In the genomic region with DNA sequence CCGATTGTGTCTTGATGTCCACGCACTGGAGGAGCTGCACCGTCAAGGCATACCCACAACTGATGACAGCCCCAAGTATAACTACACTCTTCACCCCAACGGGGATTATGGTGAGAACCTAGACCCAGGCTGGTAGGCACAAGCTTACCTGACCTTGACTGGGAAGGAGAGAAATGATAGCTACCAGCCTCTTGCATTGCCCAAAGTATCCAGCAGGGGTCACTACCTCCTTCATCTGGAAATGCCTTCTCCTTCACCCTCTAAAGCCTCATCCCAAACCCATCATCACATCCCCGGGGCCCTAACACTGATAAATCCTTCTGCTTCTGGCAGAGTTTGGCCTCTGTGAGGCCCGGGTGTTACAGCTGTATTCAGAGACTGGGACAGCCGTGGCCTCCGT, we compare ENCODE assay signal across 8 mouse cellular contexts. TPM values are rescaled to one million over a fixed set of nuclear protein-coding genes. Genes with fewer than 3 reads are reported as not detected.
A peak's percentile ranks its signal among the peaks of the same experiment; 100 is the strongest.
DNase-seq lines count a peak whose midpoint lies in the region; ATAC-seq and TF ChIP-seq lines count a peak whose summit lies in the region.

No protein-coding gene starts in this region.

- peaks cover 83% of the 10 kb centered on the region for H3K36me3 ChIP-seq in E14TG2a.4 (ENCODE audit: insufficient read depth, low read length)
- peaks cover 17% of the 10 kb centered on the region; the same call in 1 of the 2 replicates for H3K36me3 ChIP-seq in embryonic facial prominence, embryonic 14.5 days (ENCODE audit: control insufficient read depth, insufficient read depth, low read length)
- peaks cover 4% of the 10 kb centered on the region; the same call in 1 of the 2 replicates for H3K36me3 ChIP-seq in heart, embryonic 16.5 days (ENCODE audit: control insufficient read depth, insufficient read depth)
- no peaks in the 10 kb centered on the region for H3K36me3 ChIP-seq in lung, embryonic 16.5 days (ENCODE audit: control insufficient read depth, insufficient read depth, low read length)

- WGBS in bone marrow, adult 2 months = 60% methylated on average over 8 of the region's 8 CpGs
- 56% methylated on average over 8 of the region's 8 CpGs for WGBS in embryonic facial prominence, embryonic 14.5 days
- WGBS in heart, embryonic 16.5 days = 30% methylated on average over 8 of the region's 8 CpGs
- 47% methylated on average over 8 of the region's 8 CpGs for WGBS in lung, embryonic 16.5 days

- no peaks in the 10 kb centered on the region for H3K27me3 ChIP-seq in E14TG2a.4 (ENCODE audit: insufficient read depth, low read length)
- H3K27me3 ChIP-seq in embryonic facial prominence, embryonic 14.5 days (replicated peaks; ENCODE audit: control insufficient read depth, insufficient read depth, low read length) = no peaks in the 10 kb centered on the region
- H3K27me3 ChIP-seq in heart, embryonic 16.5 days (ENCODE audit: control insufficient read depth, insufficient read depth, low read length) = no peaks in the 10 kb centered on the region
- H3K27me3 ChIP-seq in lung, embryonic 16.5 days (ENCODE audit: control insufficient read depth, insufficient read depth, low read depth, low read length) = no peaks in the 10 kb centered on the region

- peak overlapping the region; percentile 45; the same call in 1 of the 2 replicates for H3K4me3 ChIP-seq in E14TG2a.4 (replicated peaks; ENCODE audit: low read length)
- H3K4me3 ChIP-seq in bone marrow, adult 2 months (replicated peaks; ENCODE audit: control insufficient read depth, low read depth, low read length) = no peak overlapping the region
- H3K4me3 ChIP-seq in embryonic facial prominence, embryonic 14.5 days (ENCODE audit: low read depth, low read length) = no peak overlapping the region
- H3K4me3 ChIP-seq in heart, embryonic 16.5 days (ENCODE audit: low read length) = no peak overlapping the region
- no peak overlapping the region for H3K4me3 ChIP-seq in lung, embryonic 16.5 days (ENCODE audit: low read length)

- no peak overlapping the region for H3K27ac ChIP-seq in bone marrow, adult 2 months (ENCODE audit: control insufficient read depth, insufficient read depth, low read depth, low read length, poor library complexity)
- H3K27ac ChIP-seq in embryonic facial prominence, embryonic 14.5 days (replicated peaks; ENCODE audit: low read depth, low read length) = no peak overlapping the region
- H3K27ac ChIP-seq in heart, embryonic 16.5 days (ENCODE audit: low read length) = no peak overlapping the region
- H3K27ac ChIP-seq in lung, embryonic 16.5 days (ENCODE audit: low read length) = no peak overlapping the region

- no peaks in the 10 kb centered on the region for H3K9me3 ChIP-seq in E14TG2a.4 (ENCODE audit: low read length)
- H3K9me3 ChIP-seq in embryonic facial prominence, embryonic 14.5 days (ENCODE audit: control insufficient read depth, low read length) = no peaks in the 10 kb centered on the region
- no peaks in the 10 kb centered on the region for H3K9me3 ChIP-seq in heart, embryonic 16.5 days (replicated peaks; ENCODE audit: control insufficient read depth, low read length)
- H3K9me3 ChIP-seq in lung, embryonic 16.5 days (ENCODE audit: control insufficient read depth, low read length) = no peaks in the 10 kb centered on the region

- H3K4me1 ChIP-seq in E14TG2a.4 (replicated peaks; ENCODE audit: low read depth, low read length) = peaks cover 67% of the 10 kb centered on the region
- H3K4me1 ChIP-seq in bone marrow, adult 2 months (ENCODE audit: control insufficient read depth, insufficient read depth, low read length) = no peaks in the 10 kb centered on the region
- no peaks in the 10 kb centered on the region for H3K4me1 ChIP-seq in embryonic facial prominence, embryonic 14.5 days (ENCODE audit: control insufficient read depth, insufficient read depth, low read length)
- H3K4me1 ChIP-seq in heart, embryonic 16.5 days (ENCODE audit: control insufficient read depth, insufficient read depth, low read length) = peaks cover 6% of the 10 kb centered on the region; the same call in 1 of the 2 replicates
- H3K4me1 ChIP-seq in lung, embryonic 16.5 days (replicated peaks; ENCODE audit: control insufficient read depth, insufficient read depth, low read length) = no peaks in the 10 kb centered on the region

- H3K4me2 ChIP-seq in embryonic facial prominence, embryonic 14.5 days (ENCODE audit: low read depth, low read length) = no peak overlapping the region
- no peak overlapping the region for H3K4me2 ChIP-seq in heart, embryonic 16.5 days (ENCODE audit: low read depth, low read length)
- no peak overlapping the region for H3K4me2 ChIP-seq in lung, embryonic 16.5 days (ENCODE audit: low read depth, low read length)

- DNase-seq in embryonic facial prominence, embryonic 14.5 days (ENCODE audit: low spot score) = peak; percentile 60
- peak; percentile 87 for DNase-seq in layer of hippocampus, adult 11-12 months (ENCODE audit: low spot score)
- DNase-seq in ovary, postnatal 10 days (ENCODE audit: low spot score) = peak; percentile 62
- DNase-seq in thymus, postnatal 14 days = peak; percentile 77

- no peak overlapping the region for H3K9ac ChIP-seq in embryonic facial prominence, embryonic 14.5 days (ENCODE audit: low read depth, low read length)
- H3K9ac ChIP-seq in heart, embryonic 16.5 days (ENCODE audit: low read length) = no peak overlapping the region
- no peak overlapping the region for H3K9ac ChIP-seq in lung, embryonic 16.5 days (ENCODE audit: low read length)

- no peak for TF ChIP-seq POLR2A in bone marrow, adult 2 months (IDR thresholded peaks at IDR 0.05; ENCODE audit: borderline replicate concordance, control insufficient read depth, low read depth, low read length)

- peak; percentile 99 for TF ChIP-seq CTCF in E14TG2a.4 (conservative IDR thresholded peaks at IDR 0.05; ENCODE audit: low read length)
- TF ChIP-seq CTCF in bone marrow, adult 2 months (IDR thresholded peaks at IDR 0.05; ENCODE audit: control insufficient read depth, insufficient read depth, low read length) = peak; percentile 61

- peak; percentile 22; the same call in 1 of the 2 replicates for ATAC-seq in embryonic facial prominence, embryonic 14.5 days (ENCODE audit: low read depth)
- ATAC-seq in heart, embryonic 16.5 days (replicated peaks; ENCODE audit: extremely low read depth, insufficient read depth, low FRiP score) = 0 out of 2 replicates have a peak, but pooled peaks have one; percentile 8
- ATAC-seq in lung, embryonic 16.5 days (ENCODE audit: low read depth) = 0 out of 2 replicates have a peak, but pooled peaks have one; percentile 8

RNA-seq across cellular contexts. Expression of gene Tcte1, which starts 6.7 kb away (rescaled TPM):
- polyA plus RNA-seq in bone marrow, adult 2 months (2011; ENCODE audit: insufficient read depth, insufficient read length, low replicate concordance, missing spikeins) = 0.41 TPM in 1 of 2 replicates, not detected in the other
- polyA plus RNA-seq in embryonic facial prominence, embryonic 14.5 days (2014; fragmentation: Nextera tagmentation; extraction: Ambion mirVana) = 0.93 and 2.7 TPM in 2 replicates
- polyA plus RNA-seq in heart, embryonic 16.5 days (2015; fragmentation: Nextera tagmentation; extraction: Ambion mirVana) = 0.49 and 0.63 TPM in 2 replicates
- polyA plus RNA-seq in lung, embryonic 16.5 days (2015; fragmentation: Nextera tagmentation; extraction: Ambion mirVana) = 1.7 and 2.7 TPM in 2 replicates

RNA-seq across cellular contexts. Expression of gene Aars2, which starts 9.8 kb away (rescaled TPM):
- polyA plus RNA-seq in bone marrow, adult 2 months (2011; ENCODE audit: insufficient read depth, insufficient read length, low replicate concordance, missing spikeins) = 3.7 and 10.1 TPM in 2 replicates
- polyA plus RNA-seq in embryonic facial prominence, embryonic 14.5 days (2014; fragmentation: Nextera tagmentation; extraction: Ambion mirVana) = 12.5 and 14.5 TPM in 2 replicates
- polyA plus RNA-seq in heart, embryonic 16.5 days (2015; fragmentation: Nextera tagmentation; extraction: Ambion mirVana) = 25.0 and 25.4 TPM in 2 replicates
- polyA plus RNA-seq in lung, embryonic 16.5 days (2015; fragmentation: Nextera tagmentation; extraction: Ambion mirVana) = 18.6 and 19.9 TPM in 2 replicates

RNA-seq across cellular contexts. Expression of gene Tmem151b, which starts 33.0 kb away (rescaled TPM):
- polyA plus RNA-seq in bone marrow, adult 2 months (2011; ENCODE audit: insufficient read depth, insufficient read length, low replicate concordance, missing spikeins) = 1.5 and 4.3 TPM in 2 replicates
- 1.7 and 2.8 TPM in 2 replicates for polyA plus RNA-seq in embryonic facial prominence, embryonic 14.5 days (2014; fragmentation: Nextera tagmentation; extraction: Ambion mirVana)
- 1.2 and 1.9 TPM in 2 replicates for polyA plus RNA-seq in heart, embryonic 16.5 days (2015; fragmentation: Nextera tagmentation; extraction: Ambion mirVana)
- polyA plus RNA-seq in lung, embryonic 16.5 days (2015; fragmentation: Nextera tagmentation; extraction: Ambion mirVana) = 1.2 and 1.4 TPM in 2 replicates

RNA-seq across cellular contexts. Expression of gene Nfkbie, which starts 39.0 kb away (rescaled TPM):
- 6.9 and 14.8 TPM in 2 replicates for polyA plus RNA-seq in bone marrow, adult 2 months (2011; ENCODE audit: insufficient read depth, insufficient read length, low replicate concordance, missing spikeins)
- polyA plus RNA-seq in embryonic facial prominence, embryonic 14.5 days (2014; fragmentation: Nextera tagmentation; extraction: Ambion mirVana) = 4.3 and 4.7 TPM in 2 replicates
- polyA plus RNA-seq in heart, embryonic 16.5 days (2015; fragmentation: Nextera tagmentation; extraction: Ambion mirVana) = 5.3 and 10.9 TPM in 2 replicates
- polyA plus RNA-seq in lung, embryonic 16.5 days (2015; fragmentation: Nextera tagmentation; extraction: Ambion mirVana) = 3.1 and 3.5 TPM in 2 replicates

RNA-seq across cellular contexts. Expression of gene Spats1, which starts 41.3 kb away (rescaled TPM):
- polyA plus RNA-seq in bone marrow, adult 2 months (2011; ENCODE audit: insufficient read depth, insufficient read length, low replicate concordance, missing spikeins) = not detected in 2 replicates
- polyA plus RNA-seq in embryonic facial prominence, embryonic 14.5 days (2014; fragmentation: Nextera tagmentation; extraction: Ambion mirVana) = 0.46 and 0.95 TPM in 2 replicates
- polyA plus RNA-seq in heart, embryonic 16.5 days (2015; fragmentation: Nextera tagmentation; extraction: Ambion mirVana) = 1.2 and 1.5 TPM in 2 replicates
- polyA plus RNA-seq in lung, embryonic 16.5 days (2015; fragmentation: Nextera tagmentation; extraction: Ambion mirVana) = 0.96 and 1.2 TPM in 2 replicates
